Mouse (Mus musculus): ENCODE measurements at regions not wholly inside any gene's neighbourhood (a gene's known extent, or its start where the extent isn't known, plus 50 kb on each side); places are given as distances from the start of the nearest gene placed in this dataset.

GRCm38 (mm10) chr4:72480535-72480934 lies 279.8 kb upstream of the Tle1 start:
- no peak for DNase-seq

GRCm38 (mm10) chr4:72469236-72469875 lies 268.6 kb upstream of the Tle1 start:
- DNase-seq = peak; percentile 30

GRCm38 (mm10) chr4:72444177-72444770 lies 243.6 kb upstream of the Tle1 start:
- no peak for DNase-seq

- DNase-seq = no peak
Measured at GRCm38 (mm10) chr4:72437367-72437766, 236.6 kb upstream of the Tle1 start.

GRCm38 (mm10) chr4:72425316-72425715 lies 224.6 kb upstream of the Tle1 start:
- DNase-seq = no peak

- no peak for DNase-seq
Measured at GRCm38 (mm10) chr4:72412100-72412788, 211.5 kb upstream of the Tle1 start.

- no peak for DNase-seq
Measured at GRCm38 (mm10) chr4:72411343-72411742, 210.6 kb upstream of the Tle1 start.

- no peak for DNase-seq
Measured at GRCm38 (mm10) chr4:72400759-72401158, 200.0 kb upstream of the Tle1 start.

GRCm38 (mm10) chr4:72391887-72392435 lies 191.2 kb upstream of the Tle1 start:
- DNase-seq = no peak

- no peak for DNase-seq
Measured at GRCm38 (mm10) chr4:72389811-72390625, 189.3 kb upstream of the Tle1 start.

GRCm38 (mm10) chr4:72384901-72385264 lies 184.2 kb upstream of the Tle1 start:
- DNase-seq = peak; percentile 86

GRCm38 (mm10) chr4:72384259-72384900 lies 183.7 kb upstream of the Tle1 start:
- DNase-seq = no peak

GRCm38 (mm10) chr4:72383729-72384128 lies 183.0 kb upstream of the Tle1 start:
- no peak for DNase-seq

- no peak for DNase-seq
Measured at GRCm38 (mm10) chr4:72382517-72383147, 181.9 kb upstream of the Tle1 start.

- no peak for DNase-seq
Measured at GRCm38 (mm10) chr4:72381742-72382141, 181.0 kb upstream of the Tle1 start.

GRCm38 (mm10) chr4:72381116-72381515 lies 180.4 kb upstream of the Tle1 start:
- no peak for DNase-seq

GRCm38 (mm10) chr4:72379515-72379914 lies 178.8 kb upstream of the Tle1 start:
- DNase-seq = no peak

- DNase-seq = no peak
Measured at GRCm38 (mm10) chr4:72379011-72379410, 178.3 kb upstream of the Tle1 start.

GRCm38 (mm10) chr4:72377520-72377919 lies 176.8 kb upstream of the Tle1 start:
- no peak for DNase-seq

GRCm38 (mm10) chr4:72351985-72352384 lies 151.3 kb upstream of the Tle1 start:
- DNase-seq = no peak

- no peak for DNase-seq
Measured at GRCm38 (mm10) chr4:72331882-72332281, 131.2 kb upstream of the Tle1 start.

GRCm38 (mm10) chr4:72329026-72329390 lies 128.3 kb upstream of the Tle1 start:
- no peak for DNase-seq
